Mouse (Mus musculus): ENCODE measurements around the gene Pdcd1lg2. TPM values are rescaled to one million over a fixed set of nuclear protein-coding genes. Genes with fewer than 3 reads are reported as not detected.

The Pdcd1lg2 gene
- polyA plus RNA-seq, 1 experiment: not detected

GRCm38 (mm10) chr19:29400466-29400865, 10.3 kb upstream of the Pdcd1lg2 start:
- no peak overlapping the region for H3K4me3 ChIP-seq
- no peak for TF ChIP-seq E2F4 (IDR thresholded peaks at IDR 0.05; ENCODE audit: insufficient read depth)
- no peak for TF ChIP-seq POLR2AphosphoS2 (IDR thresholded peaks at IDR 0.05; ENCODE audit: insufficient read length, low read depth)
- TF ChIP-seq SRF (IDR thresholded peaks at IDR 0.05; ENCODE audit: control insufficient read depth, insufficient read length, low read depth): no peak
- TF ChIP-seq TCF3 (IDR thresholded peaks at IDR 0.05; ENCODE audit: insufficient read length, low read depth): no peak
- TF ChIP-seq MYOG (IDR thresholded peaks at IDR 0.05; ENCODE audit: control insufficient read depth in 1 of 3, insufficient read depth in 1 of 3, insufficient read length in 2 of 3, low read depth in 2 of 3): no peak
- TF ChIP-seq TCF12 (IDR thresholded peaks at IDR 0.05; ENCODE audit: insufficient read depth, poor library complexity, severe bottlenecking): no peak
- no peak for TF ChIP-seq POLR2A (IDR thresholded peaks at IDR 0.05; ENCODE audit: insufficient read length, low read depth)
- no peak for TF ChIP-seq USF1 (IDR thresholded peaks at IDR 0.05; ENCODE audit: low read depth)
- no peak for TF ChIP-seq MAX (IDR thresholded peaks at IDR 0.05; ENCODE audit: low read depth)
- no peak for TF ChIP-seq REST (IDR thresholded peaks at IDR 0.05; ENCODE audit: insufficient read depth, insufficient read length)
- TF ChIP-seq MYOD1 (IDR thresholded peaks at IDR 0.05; ENCODE audit: control insufficient read depth in 1 of 3, insufficient read length in 2 of 3, low read depth in 2 of 3): no peak
- TF ChIP-seq CEBPB (IDR thresholded peaks at IDR 0.05; ENCODE audit: insufficient read depth, poor library complexity, severe bottlenecking): no peak
- H3K79me2 ChIP-seq (ENCODE audit: control insufficient read depth, insufficient read depth): no peaks in the 10 kb centered on the region
- H3K36me3 ChIP-seq (ENCODE audit: control insufficient read depth, insufficient read depth): no peaks in the 10 kb centered on the region
- H3K27me3 ChIP-seq (ENCODE audit: control insufficient read depth, insufficient read depth, insufficient read length): no peaks in the 10 kb centered on the region
- no peak overlapping the region for H3K4me2 ChIP-seq (ENCODE audit: low read depth)
- H3ac ChIP-seq (ENCODE audit: control insufficient read depth, insufficient read length): no peak overlapping the region

- Histone ChIP-seq H3K79me2 (ENCODE audit: control insufficient read depth, insufficient read depth) (no peaks in the 10 kb centered on the region), H3K4me3 (no peak overlapping the region), H3K4me2 (ENCODE audit: low read depth) (no peak overlapping the region), H3K27me3 (ENCODE audit: control insufficient read depth, insufficient read depth, insufficient read length) (peaks cover 4% of the 10 kb centered on the region), H3ac (ENCODE audit: control insufficient read depth, insufficient read length) (no peak overlapping the region), H3K36me3 (ENCODE audit: control insufficient read depth, insufficient read depth) (no peaks in the 10 kb centered on the region)
- TF ChIP-seq TCF12 (IDR thresholded peaks at IDR 0.05; ENCODE audit: insufficient read depth, poor library complexity, severe bottlenecking) (no peak), E2F4 (IDR thresholded peaks at IDR 0.05; ENCODE audit: insufficient read depth) (no peak), SRF (IDR thresholded peaks at IDR 0.05; ENCODE audit: control insufficient read depth, insufficient read length, low read depth) (no peak), MAX (IDR thresholded peaks at IDR 0.05; ENCODE audit: low read depth) (no peak)
Observed at GRCm38 (mm10) chr19:29402621-29403020, 8.1 kb upstream of the Pdcd1lg2 start.

GRCm38 (mm10) chr19:29403251-29403650, 7.5 kb upstream of the Pdcd1lg2 start:
- no peak for TF ChIP-seq SRF (IDR thresholded peaks at IDR 0.05; ENCODE audit: control insufficient read depth, insufficient read length, low read depth)
- TF ChIP-seq TCF3 (IDR thresholded peaks at IDR 0.05; ENCODE audit: insufficient read length, low read depth): no peak
- no peak for TF ChIP-seq MYOD1 (IDR thresholded peaks at IDR 0.05; ENCODE audit: control insufficient read depth in 1 of 3, insufficient read length in 2 of 3, low read depth in 2 of 3)
- no peak for TF ChIP-seq E2F4 (IDR thresholded peaks at IDR 0.05; ENCODE audit: insufficient read depth)
- no peak for TF ChIP-seq CEBPB (IDR thresholded peaks at IDR 0.05; ENCODE audit: insufficient read depth, poor library complexity, severe bottlenecking)
- no peak for TF ChIP-seq USF1 (IDR thresholded peaks at IDR 0.05; ENCODE audit: low read depth)
- no peak for TF ChIP-seq POLR2AphosphoS2 (IDR thresholded peaks at IDR 0.05; ENCODE audit: insufficient read length, low read depth)
- TF ChIP-seq REST (IDR thresholded peaks at IDR 0.05; ENCODE audit: insufficient read depth, insufficient read length): no peak
- no peaks in the 10 kb centered on the region for H3K79me2 ChIP-seq (ENCODE audit: control insufficient read depth, insufficient read depth)
- no peak overlapping the region for H3K4me2 ChIP-seq (ENCODE audit: low read depth)
- H3K27me3 ChIP-seq (ENCODE audit: control insufficient read depth, insufficient read depth, insufficient read length): peaks cover 4% of the 10 kb centered on the region
- H3K36me3 ChIP-seq (ENCODE audit: control insufficient read depth, insufficient read depth): no peaks in the 10 kb centered on the region
- no peak overlapping the region for H3K4me3 ChIP-seq
- no peak overlapping the region for H3ac ChIP-seq (ENCODE audit: control insufficient read depth, insufficient read length)

- H3K36me3 ChIP-seq (ENCODE audit: control insufficient read depth, insufficient read depth): no peaks in the 10 kb centered on the region
- H3K4me2 ChIP-seq (ENCODE audit: low read depth): no peak overlapping the region
- peaks cover 11% of the 10 kb centered on the region for H3K27me3 ChIP-seq (ENCODE audit: control insufficient read depth, insufficient read depth, insufficient read length)
- no peak overlapping the region for H3K4me3 ChIP-seq
- no peak for TF ChIP-seq CEBPB (IDR thresholded peaks at IDR 0.05; ENCODE audit: insufficient read depth, poor library complexity, severe bottlenecking)
- TF ChIP-seq MYOG (IDR thresholded peaks at IDR 0.05; ENCODE audit: control insufficient read depth in 1 of 3, insufficient read depth in 1 of 3, insufficient read length in 2 of 3, low read depth in 2 of 3): no peak
- no peak for TF ChIP-seq USF1 (IDR thresholded peaks at IDR 0.05; ENCODE audit: low read depth)
- no peak for TF ChIP-seq MAX (IDR thresholded peaks at IDR 0.05; ENCODE audit: low read depth)
- no peak for TF ChIP-seq POLR2A (IDR thresholded peaks at IDR 0.05; ENCODE audit: insufficient read length, low read depth)
- no peak for TF ChIP-seq POLR2AphosphoS2 (IDR thresholded peaks at IDR 0.05; ENCODE audit: insufficient read length, low read depth)
- no peak for TF ChIP-seq TCF12 (IDR thresholded peaks at IDR 0.05; ENCODE audit: insufficient read depth, poor library complexity, severe bottlenecking)
- TF ChIP-seq SRF (IDR thresholded peaks at IDR 0.05; ENCODE audit: control insufficient read depth, insufficient read length, low read depth): no peak
- no peak for TF ChIP-seq TCF3 (IDR thresholded peaks at IDR 0.05; ENCODE audit: insufficient read length, low read depth)
- no peak for TF ChIP-seq REST (IDR thresholded peaks at IDR 0.05; ENCODE audit: insufficient read depth, insufficient read length)
- no peak overlapping the region for H3ac ChIP-seq (ENCODE audit: control insufficient read depth, insufficient read length)
- no peaks in the 10 kb centered on the region for H3K79me2 ChIP-seq (ENCODE audit: control insufficient read depth, insufficient read depth)
Observed at GRCm38 (mm10) chr19:29405388-29405787, 5.3 kb upstream of the Pdcd1lg2 start.
